Mouse (Mus musculus): ENCODE data around the gene Arhgap45. TPM values are rescaled to one million over a fixed set of nuclear protein-coding genes. Genes with fewer than 3 reads are reported as not detected.

The Arhgap45 gene
- total RNA-seq, 2 experiments from 2014 or later, result 1.7 to 1.9 TPM

DNA sequence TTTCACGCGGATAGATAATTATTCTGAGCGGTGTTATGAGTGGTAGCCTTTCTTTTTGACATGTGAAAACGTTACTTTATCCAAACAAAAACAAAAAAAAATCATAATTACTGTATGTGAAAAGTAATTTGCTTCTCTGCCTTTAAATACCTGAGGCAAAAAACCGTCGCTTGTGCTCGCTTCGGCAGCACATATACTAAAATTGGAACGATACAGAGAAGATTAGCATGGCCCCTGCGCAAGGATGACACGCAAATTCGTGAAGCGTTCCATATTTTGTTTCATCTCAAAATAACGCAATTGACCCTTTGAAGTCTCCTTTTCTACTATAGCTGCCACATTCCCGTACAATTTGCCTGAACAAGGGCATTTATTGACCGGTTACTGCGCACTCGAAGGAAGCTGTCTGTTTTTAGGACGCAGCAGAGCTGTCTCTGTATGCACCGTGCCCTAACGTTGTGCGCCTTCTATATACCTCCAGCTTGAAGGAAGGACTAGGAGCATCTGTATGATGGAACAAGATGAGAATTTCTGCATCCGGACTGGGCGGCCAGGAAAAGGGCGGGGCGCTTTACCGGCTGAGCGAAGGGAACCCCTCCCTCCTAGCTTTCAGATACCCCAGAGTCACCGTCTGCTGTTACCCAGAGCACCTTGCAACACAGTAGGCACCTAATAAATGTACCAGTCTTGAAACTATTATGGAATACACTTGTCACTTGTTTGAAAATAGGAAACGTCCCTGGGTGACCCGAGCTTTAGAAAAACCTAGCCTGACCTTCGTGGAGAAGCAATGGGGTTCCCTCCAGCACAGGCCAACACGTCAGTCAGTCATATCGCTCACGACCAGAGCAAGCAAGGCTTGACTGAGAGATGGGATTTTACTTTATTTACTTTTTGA lies 30.9 kb upstream of the Arhgap45 start:
- DNase-seq, result peak; percentile 64
- intact Hi-C loops (cut with DNase I; ENCODE audit: low total_unique reads), result no loop called here

DNA sequence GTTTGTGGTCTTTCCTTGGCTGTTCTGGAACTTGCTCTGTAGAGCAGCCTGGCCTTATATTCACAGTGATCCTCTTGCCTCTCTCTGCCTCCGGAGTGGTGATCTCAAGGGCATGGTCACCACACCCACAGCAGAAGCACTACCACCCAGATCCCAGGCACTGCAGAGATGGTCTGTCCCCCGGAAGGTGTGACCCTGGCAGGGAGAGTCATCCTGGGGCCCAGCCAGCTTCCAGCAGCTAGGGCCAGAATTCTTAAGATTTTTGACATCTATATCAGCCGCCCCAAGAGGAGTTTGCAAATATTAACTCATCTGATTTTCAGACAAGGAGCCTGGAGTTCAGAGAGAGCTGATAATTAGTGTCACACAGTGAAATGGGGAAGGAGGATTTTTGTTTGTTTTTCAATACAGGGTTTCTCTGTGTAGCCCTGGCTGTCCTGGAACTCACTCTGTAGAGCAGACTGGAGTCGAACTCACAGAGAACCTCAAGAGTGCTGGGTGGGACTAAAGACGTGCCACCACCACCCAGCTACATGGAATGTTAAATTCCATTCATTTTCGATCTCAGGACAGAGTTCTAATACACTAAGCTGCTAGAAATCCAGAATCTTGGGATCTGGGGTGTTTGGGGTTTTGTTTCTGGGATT lies 30.1 kb upstream of the Arhgap45 start:
- intact Hi-C loops (cut with DNase I; ENCODE audit: low total_unique reads), result no loop called here
- DNase-seq, result peak; percentile 59

DNA sequence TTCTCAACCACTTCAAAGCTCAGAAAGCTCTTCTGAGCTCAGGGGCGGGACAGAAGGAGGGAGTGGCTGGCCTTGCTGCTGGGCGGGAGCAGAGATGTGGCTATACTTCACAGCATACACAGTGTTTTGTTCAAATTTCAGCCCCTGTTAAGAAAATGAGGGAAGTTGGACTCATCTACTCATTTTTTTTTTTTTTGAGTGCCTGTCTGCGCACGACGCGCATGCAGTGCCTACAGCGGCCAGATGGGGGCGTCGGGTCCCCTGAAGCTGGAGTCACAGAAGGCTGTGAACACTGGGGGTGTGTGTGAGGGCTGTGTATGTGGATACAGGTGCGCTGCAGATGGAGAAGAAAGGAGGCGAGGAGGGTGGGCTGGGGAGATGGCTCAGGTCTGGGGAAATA lies 29.5 kb upstream of the Arhgap45 start:
- DNase-seq, result peak; percentile 85
- intact Hi-C loops (cut with DNase I; ENCODE audit: low total_unique reads), result no loop called here

DNA sequence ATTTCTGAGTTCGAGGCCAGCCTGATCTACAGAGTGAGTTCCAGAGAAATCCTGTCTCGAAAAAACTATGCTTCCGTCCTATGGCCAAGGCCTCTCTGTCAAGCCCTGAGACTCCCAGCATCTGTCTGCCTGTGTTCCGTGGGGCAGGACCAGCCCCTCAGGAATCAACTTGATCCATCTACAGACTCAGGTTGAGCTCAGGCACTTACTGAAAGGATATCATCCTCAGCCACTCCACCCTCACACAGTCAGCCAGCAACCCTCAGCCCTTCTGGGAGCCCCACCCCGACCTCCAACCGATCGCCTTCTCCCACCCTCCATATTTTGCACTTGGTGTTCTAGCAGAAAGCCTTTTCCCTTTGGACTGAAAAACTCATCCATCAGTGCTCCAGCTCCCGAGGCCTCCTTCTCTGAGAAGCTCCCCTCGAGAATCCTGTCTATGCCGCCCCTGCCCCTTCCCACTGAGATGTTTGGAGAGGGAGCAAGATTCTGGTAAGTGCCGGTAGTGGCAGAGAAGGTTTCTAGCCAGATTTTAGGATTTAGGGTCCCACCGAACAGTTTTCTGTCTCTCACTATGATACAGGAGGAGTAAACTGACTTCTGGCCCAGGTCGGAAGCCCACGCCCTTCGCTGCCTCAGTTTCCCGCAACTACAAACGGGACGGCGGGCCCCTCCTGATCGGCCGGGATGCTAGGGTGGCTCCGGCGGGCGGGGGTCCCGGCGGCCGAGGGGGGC lies 28.5 kb upstream of the Arhgap45 start:
- peak; percentile 7 for DNase-seq
- intact Hi-C loops (cut with DNase I; ENCODE audit: low total_unique reads), result no loop called here

DNA sequence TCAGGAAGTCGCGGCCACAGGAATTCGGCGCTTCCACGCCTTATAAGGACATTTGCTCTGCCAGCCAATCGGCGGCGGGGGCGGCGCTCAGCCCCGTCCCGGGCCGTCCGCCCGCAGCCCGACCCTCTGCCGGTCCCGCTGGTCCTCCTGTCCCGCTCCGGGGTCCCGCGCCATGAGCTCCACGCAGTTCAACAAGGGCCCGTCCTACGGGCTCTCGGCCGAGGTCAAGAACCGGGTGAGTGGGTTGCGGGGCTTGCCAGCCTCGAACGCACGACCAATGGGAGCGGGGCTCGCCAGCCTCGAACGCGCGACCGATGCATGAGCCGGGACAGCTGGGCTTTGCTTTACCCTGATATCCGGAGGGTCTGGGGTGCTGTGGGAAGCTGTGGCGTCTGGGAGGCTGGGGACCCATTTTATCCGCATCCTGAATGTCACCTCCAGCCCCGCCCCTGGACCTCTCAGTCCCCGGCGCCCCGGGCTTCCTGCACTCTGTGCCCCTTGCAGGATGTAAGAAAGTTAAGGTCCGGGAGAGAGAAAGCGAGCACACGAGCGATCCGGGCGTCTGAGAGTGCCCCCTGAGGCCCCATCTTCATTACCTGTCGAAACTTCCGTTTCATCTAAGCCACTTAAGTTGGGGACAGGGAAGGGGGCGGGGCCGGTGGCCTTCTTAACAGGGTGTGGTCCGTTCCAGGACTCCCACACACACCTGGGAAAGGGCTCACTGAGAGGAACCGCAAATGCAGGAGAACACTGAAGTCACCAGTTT lies 27.8 kb upstream of the Arhgap45 start, which contains the start of gene Cnn2:
Gene Cnn2 (plus strand): TSS at position 79 of the 766 bp plus-strand sequence.
- intact Hi-C loops (cut with DNase I; ENCODE audit: low total_unique reads), result no loop called here
- DNase-seq, result peak; percentile 57

DNA sequence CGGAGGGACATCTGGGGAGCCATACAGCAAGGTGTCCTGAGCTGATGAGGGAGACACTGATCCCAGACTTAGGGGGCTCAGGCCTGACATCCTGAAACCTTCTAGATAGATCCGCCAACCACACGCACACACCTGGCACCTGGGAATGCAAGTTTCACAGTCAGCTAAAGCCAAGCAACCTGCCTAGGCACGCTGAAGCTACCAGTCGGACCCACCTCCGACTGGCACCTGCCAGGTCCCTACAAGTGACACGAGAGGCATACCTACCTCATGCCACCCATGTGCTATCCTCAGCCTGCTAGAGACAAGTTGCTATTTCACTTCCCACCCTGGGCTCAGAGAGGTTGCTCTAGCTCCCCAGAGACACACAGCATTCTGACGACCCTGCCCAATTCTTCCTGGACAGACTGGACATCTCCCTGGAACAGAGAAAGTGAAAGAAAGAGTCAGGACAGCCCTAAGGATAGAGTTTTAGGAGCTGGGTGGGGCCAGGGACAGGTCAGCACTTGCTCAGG lies 27.1 kb upstream of the Arhgap45 start:
- intact Hi-C loops (cut with DNase I; ENCODE audit: low total_unique reads), result no loop called here
- no peak for DNase-seq

DNA sequence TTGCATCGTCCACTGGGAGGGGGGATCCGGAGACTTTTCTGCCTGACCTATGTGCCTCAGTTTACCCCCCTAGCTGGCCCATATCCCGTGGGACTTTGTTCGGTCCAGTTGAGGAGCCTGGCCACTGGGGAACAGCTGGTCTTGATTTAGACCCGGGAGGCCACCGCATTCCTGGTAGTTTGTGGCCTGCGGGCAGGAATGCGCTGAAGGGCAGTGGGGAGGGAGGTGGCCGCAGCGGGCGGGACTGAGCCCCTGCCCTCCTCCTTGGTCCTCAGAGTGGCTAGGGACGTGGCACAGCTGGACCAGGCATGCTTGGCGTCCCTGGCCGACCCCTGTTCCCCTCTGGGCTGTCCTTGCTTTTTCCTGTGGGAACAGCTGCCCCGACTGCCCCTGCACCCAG lies 26.6 kb upstream of the Arhgap45 start:
- DNase-seq, result peak; percentile 50
- intact Hi-C loops (cut with DNase I; ENCODE audit: low total_unique reads), result loop anchor here (5.0 kb wide), 2 partner anchors 47 to 127 kb away; partner anchors contain the start of genes Polr2e and Stk11

DNA sequence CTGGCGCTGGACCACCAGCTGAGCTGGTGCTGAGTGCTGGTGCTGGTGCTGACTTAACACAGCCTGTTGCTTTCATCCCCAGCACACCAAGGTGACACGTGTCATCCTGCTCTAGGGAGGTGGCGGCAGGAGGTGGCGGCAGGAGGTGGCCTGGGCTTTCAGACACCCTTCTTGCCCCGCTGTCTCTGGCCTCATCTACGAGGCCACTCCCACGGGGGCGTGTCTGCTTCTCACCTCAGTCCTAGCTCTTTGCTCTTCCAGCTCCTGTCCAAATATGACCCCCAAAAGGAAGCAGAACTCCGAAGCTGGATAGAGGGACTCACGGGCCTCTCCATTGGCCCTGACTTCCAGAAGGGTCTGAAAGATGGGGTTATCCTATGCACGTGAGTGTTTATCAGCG lies 25.4 kb upstream of the Arhgap45 start:
- intact Hi-C loops (cut with DNase I; ENCODE audit: low total_unique reads), result loop anchor here (5.0 kb wide), 2 partner anchors 46 to 126 kb away; partner anchors contain the start of genes Polr2e and Stk11
- DNase-seq, result no peak

DNA sequence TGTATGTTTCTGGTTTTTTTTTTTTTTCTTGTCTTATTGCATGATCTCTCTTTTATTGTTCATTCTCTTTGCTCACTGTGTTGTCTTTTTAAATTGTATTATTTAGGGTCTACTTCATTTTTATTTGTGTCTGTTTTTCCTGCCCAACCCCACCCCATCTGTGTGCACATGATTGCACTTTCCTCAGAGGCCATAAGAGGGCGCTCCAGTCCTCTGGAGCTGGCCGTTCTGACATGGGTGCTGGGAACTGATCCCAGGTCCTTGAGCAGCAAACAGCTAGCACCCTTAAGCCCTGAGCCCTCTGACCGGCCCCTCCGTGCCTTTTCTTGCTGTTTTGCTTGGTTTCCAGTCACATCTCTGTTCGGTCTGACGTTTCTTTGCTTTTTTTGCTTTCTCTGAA lies 24.9 kb upstream of the Arhgap45 start:
- intact Hi-C loops (cut with DNase I; ENCODE audit: low total_unique reads), result loop anchor here (5.0 kb wide), 2 partner anchors 46 to 126 kb away; partner anchors contain the start of genes Polr2e and Stk11
- DNase-seq, result no peak

DNA sequence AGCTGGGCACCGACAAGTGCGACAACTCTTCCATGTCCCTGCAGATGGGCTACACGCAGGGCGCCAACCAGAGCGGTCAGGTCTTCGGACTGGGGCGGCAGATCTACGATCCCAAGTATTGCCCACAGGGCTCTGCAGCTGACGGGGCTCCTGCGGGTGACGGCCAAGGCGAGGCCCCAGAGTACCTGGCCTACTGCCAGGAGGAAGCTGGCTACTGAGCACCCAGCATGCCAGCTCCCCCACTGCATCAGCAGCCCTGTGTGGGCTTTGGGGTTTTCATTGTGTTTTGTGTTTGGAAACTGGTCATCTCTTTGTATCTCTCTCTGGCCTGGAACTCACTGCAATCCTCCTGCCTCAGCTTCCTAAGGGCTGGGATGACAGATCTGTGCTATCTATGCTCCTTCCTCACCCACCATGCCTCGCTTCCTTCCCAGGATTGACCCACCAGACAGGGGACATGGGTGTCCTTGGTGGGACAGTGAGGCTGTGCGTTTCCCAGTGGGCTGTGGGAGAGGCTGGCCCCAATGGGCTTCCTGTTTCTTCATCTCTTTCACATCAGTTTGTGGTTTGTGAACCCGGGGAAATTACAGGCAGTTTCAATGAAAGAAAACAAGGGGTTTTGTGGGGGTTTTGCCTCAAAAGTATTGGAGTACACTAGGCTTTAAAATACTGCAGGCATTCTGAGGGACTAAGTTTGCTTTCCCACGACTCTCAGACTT lies 21.9 kb upstream of the Arhgap45 start:
- no peak for DNase-seq
- intact Hi-C loops (cut with DNase I; ENCODE audit: low total_unique reads), result loop anchor here (5.0 kb wide), 2 partner anchors 43 to 123 kb away; partner anchors contain the start of genes Polr2e and Stk11

DNA sequence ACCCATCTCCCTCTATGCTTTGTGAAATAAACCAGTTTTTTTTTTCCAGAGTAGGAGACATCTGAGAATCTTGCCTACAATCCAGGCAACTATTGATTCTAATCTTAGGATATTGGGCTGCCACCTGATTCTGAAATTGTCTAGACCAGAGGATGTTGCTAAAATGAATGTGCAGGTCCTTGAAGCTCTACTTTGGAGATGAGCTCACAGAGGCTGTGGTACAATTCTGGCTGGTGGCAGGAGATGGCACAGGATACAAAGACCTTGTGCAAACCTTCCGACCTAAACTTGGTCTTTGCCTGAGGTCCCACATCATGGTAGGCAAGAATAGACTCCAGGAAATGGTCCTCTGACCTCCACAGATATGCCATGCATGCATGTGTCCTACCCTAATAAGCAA lies 20.8 kb upstream of the Arhgap45 start:
- intact Hi-C loops (cut with DNase I; ENCODE audit: low total_unique reads), result no loop called here
- DNase-seq, result no peak

DNA sequence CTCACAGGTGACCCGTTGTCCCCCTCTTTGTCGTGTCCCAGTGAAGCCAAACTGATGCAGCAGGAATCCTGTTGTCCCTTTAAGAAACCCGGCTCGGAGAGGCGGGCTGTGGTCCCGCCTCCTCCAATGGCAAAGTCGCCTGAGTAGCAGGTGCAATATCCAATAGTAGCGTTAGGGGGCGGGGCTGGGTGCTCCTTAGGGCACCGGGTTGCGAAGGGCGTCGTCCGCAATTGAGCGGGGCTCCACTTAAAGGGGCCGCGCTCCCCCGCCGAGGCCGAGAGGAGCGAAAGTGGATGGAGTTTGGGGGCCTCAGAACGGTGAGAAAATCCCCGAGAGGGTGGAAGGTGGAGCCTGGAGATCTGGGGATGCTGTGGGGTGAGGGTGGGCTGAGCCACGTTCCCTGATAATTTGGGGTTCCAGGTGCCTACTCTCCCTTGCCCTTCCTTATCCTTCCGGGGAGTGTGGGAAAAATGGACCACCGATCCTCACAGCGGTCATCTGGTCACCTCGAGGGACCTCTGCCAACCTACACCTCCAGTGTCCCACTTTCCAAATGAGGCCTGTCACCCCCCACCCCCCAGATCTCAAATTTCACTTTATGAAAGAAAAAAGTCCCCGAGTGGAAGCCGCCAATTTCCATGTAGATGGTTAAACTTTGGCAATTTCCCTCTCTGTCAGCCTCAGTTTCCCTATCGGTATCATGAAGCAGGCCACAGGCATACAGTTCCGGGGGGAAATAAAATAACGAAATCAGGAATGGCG lies 20.0 kb upstream of the Arhgap45 start, which contains the start of gene Abca7:
Gene Abca7 (plus strand): TSS at position 223 of the 762 bp plus-strand sequence.
- intact Hi-C loops (cut with DNase I; ENCODE audit: low total_unique reads), result no loop called here
- peak; percentile 97 for DNase-seq

DNA sequence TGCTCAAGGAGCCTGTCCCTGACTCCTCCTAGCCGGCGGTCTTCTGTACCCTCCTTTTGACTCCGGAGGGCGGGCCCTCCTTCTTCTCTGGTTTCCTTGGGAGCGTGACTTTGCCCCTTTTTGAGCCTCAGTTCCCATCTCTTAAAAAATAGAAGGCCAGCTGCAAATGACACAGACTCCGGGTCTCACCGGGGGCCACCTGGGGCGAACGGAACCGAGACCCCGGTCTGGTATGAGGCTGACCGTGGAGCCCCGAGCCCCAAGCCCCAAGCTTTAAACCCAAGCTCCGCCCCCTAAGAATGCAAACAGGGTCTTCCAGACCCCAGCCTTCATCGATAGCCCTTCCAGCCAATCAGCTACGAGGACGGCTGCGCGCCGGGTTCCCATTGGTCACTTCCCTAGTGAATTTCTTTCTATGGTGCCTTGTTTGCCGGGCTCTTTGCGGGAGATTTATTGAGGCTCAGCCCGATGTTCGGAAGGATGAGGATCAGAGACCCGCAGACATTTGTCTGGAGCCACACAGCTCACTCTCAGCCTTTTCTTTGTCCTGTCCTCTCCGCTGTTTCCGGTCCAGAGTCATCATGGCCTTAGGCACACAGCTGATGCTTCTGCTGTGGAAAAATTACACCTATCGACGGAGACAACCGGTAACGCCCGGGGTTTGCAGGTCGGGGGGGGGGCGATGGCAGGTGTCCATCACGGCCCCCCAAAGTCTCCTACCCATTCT lies 19.3 kb upstream of the Arhgap45 start:
- peak; percentile 51 for DNase-seq

DNA sequence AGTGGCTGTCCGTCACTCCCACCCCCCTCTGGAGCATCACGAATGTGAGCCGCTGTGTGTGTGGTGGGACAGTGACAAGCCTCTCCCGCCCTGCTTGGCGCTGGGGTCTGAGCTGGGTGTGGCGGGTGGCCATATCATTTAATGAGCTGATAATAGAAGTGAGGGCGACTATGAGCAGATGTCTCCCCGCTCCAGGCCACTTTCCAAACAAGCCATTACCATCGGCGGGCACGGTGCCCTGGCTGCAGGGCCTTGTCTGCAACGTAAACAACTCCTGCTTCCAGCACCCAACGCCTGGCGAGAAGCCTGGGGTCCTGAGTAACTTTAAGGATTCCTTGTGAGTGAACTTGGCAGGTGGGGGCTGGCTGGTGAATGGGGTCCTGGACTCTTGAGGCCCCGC lies 18.6 kb upstream of the Arhgap45 start:
- intact Hi-C loops (cut with DNase I; ENCODE audit: low total_unique reads), result no loop called here
- DNase-seq, result no peak

More for the DNA sequence above, 19.3 kb upstream of the Arhgap45 start:
- intact Hi-C loops (cut with DNase I; ENCODE audit: low total_unique reads), result no loop called here

DNA sequence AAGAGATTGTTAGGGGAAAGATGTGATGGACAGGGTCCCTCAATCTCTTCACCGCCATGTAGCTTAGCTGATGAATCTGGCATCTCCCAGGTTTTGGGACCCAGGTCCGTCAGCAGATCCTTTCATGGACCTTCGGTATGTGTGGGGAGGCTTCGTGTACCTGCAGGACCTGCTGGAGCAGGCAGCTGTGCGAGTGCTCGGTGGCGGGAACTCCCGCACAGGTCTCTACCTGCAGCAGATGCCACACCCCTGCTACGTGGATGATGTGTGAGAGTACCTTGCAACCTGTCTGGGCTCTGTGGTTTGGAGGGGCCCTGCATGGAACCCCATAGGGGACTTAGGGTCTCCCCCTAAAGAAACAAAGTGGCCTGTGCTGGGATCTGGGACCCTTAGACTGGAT lies 14.5 kb upstream of the Arhgap45 start:
- intact Hi-C loops (cut with DNase I; ENCODE audit: low total_unique reads), result no loop called here
- DNase-seq, result no peak

DNA sequence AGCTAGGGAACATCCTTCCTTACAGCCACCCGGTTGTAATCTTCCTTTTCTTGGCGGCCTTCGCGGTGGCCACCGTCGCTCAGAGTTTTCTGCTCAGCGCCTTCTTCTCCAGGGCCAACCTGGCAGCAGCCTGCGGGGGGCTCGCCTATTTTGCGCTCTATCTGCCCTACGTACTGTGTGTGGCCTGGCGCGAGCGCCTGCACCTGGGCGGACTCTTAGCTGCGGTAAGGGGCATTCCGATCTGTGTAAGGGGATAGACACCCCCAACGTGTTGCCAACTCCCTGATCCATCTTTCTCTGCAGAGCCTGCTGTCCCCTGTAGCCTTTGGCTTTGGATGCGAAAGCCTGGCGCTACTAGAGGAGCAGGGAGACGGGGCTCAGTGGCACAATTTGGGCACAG lies 13.6 kb upstream of the Arhgap45 start:
- DNase-seq, result no peak
- intact Hi-C loops (cut with DNase I; ENCODE audit: low total_unique reads), result no loop called here
